In genomic region chr15:78778077-78778870, GRCm38 (mm10) we compare ENCODE assay signal across 9 mouse cellular contexts. TPM values are rescaled to one million over a fixed set of nuclear protein-coding genes. Genes with fewer than 3 reads are reported as not detected.
A peak's percentile ranks its signal among the peaks of the same experiment; 100 is the strongest.
DNase-seq lines count a peak whose midpoint lies in the region; ATAC-seq lines count a peak whose summit lies in the region.
"Had no signal": no experiment of that assay in that cellular context is flagged by ENCODE, and none has a peak within 500 bp of the region (broad histone marks: within the 10 kb centered on the region; RNA-seq: fewer than 3 reads in every experiment).

No protein-coding gene starts in this region.

- peak; percentile 58 for DNase-seq in A20 (ENCODE audit: low read depth, low spot score)
- peak; percentile 87 for DNase-seq in adrenal gland, postnatal 25 days
- DNase-seq in embryonic facial prominence, embryonic 11.5 days (ENCODE audit: low spot score): peak; percentile 91
- peak; percentile 96 for DNase-seq in heart, adult 8-10 months (ENCODE audit: low spot score)
- DNase-seq in naive thymus-derived CD4-positive, alpha-beta T cell, adult 2 months (ENCODE audit: low read depth): peak; percentile 84

- no peaks in the 10 kb centered on the region for H3K9me3 ChIP-seq in embryonic facial prominence, embryonic 11.5 days (replicated peaks; ENCODE audit: control insufficient read depth, low read length)
- no peaks in the 10 kb centered on the region; the same call in 1 of the 2 replicates for H3K9me3 ChIP-seq in kidney, embryonic 15.5 days (replicated peaks)
- no peaks in the 10 kb centered on the region for H3K9me3 ChIP-seq in limb, embryonic 15.5 days
- H3K9me3 ChIP-seq in stomach, embryonic 14.5 days (ENCODE audit: control insufficient read depth, low read depth, low read length): no peaks in the 10 kb centered on the region
- H3K9me3 ChIP-seq: embryonic facial prominence, embryonic 13.5 days had no signal

- H3K27ac ChIP-seq in embryonic facial prominence, embryonic 11.5 days (replicated peaks; ENCODE audit: low read depth, low read length): no peak overlapping the region
- H3K27ac ChIP-seq in kidney, embryonic 15.5 days: peak overlapping the region; percentile 58
- no peak overlapping the region for H3K27ac ChIP-seq in limb, embryonic 15.5 days
- no peak overlapping the region for H3K27ac ChIP-seq in stomach, embryonic 14.5 days (ENCODE audit: low read length)
- H3K27ac ChIP-seq: embryonic facial prominence, embryonic 13.5 days had no signal

- H3K4me2 ChIP-seq in embryonic facial prominence, embryonic 11.5 days (ENCODE audit: low read depth, low read length): no peak overlapping the region
- H3K4me2 ChIP-seq in kidney, embryonic 15.5 days: no peak overlapping the region
- no peak overlapping the region for H3K4me2 ChIP-seq in limb, embryonic 15.5 days
- H3K4me2 ChIP-seq in stomach, embryonic 14.5 days (replicated peaks; ENCODE audit: low read depth, low read length): no peak overlapping the region
- H3K4me2 ChIP-seq: embryonic facial prominence, embryonic 13.5 days had no signal

- no peaks in the 10 kb centered on the region for H3K36me3 ChIP-seq in embryonic facial prominence, embryonic 11.5 days (replicated peaks; ENCODE audit: control insufficient read depth, insufficient read depth, low read depth, low read length)
- peaks cover 34% of the 10 kb centered on the region for H3K36me3 ChIP-seq in kidney, embryonic 15.5 days
- H3K36me3 ChIP-seq in limb, embryonic 15.5 days: no peaks in the 10 kb centered on the region
- H3K36me3 ChIP-seq in stomach, embryonic 14.5 days (ENCODE audit: control insufficient read depth, insufficient read depth, low read length): peaks cover 3% of the 10 kb centered on the region; the same call in 1 of the 2 replicates
- H3K36me3 ChIP-seq: embryonic facial prominence, embryonic 13.5 days had no signal

- no peak overlapping the region for H3K4me3 ChIP-seq in embryonic facial prominence, embryonic 11.5 days (ENCODE audit: low read depth, low read length)
- H3K4me3 ChIP-seq in kidney, embryonic 15.5 days (replicated peaks): no peak overlapping the region
- no peak overlapping the region for H3K4me3 ChIP-seq in limb, embryonic 15.5 days
- H3K4me3 ChIP-seq in stomach, embryonic 14.5 days (ENCODE audit: low read depth, low read length): no peak overlapping the region
- H3K4me3 ChIP-seq: embryonic facial prominence, embryonic 13.5 days had no signal

- no peak for ATAC-seq in embryonic facial prominence, embryonic 11.5 days (replicated peaks; ENCODE audit: insufficient number of reproducible peaks, low FRiP score, low TSS enrichment, low read depth)
- ATAC-seq in kidney, embryonic 15.5 days (replicated peaks; ENCODE audit: low FRiP score): no peak; the same call in 1 of the 2 replicates
- no peak for ATAC-seq in limb, embryonic 15.5 days (ENCODE audit: insufficient number of reproducible peaks, low FRiP score, low TSS enrichment, low read depth)
- ATAC-seq in stomach, embryonic 14.5 days (ENCODE audit: insufficient number of reproducible peaks, insufficient read depth, low FRiP score, low read depth): peak; percentile 40; the same call in 1 of the 2 replicates

- H3K9ac ChIP-seq in embryonic facial prominence, embryonic 11.5 days (replicated peaks; ENCODE audit: low read length): no peak overlapping the region
- H3K9ac ChIP-seq in kidney, embryonic 15.5 days: 0 out of 2 replicates have a peak overlapping the region, but pooled peaks have one; percentile 21
- 0 out of 2 replicates have a peak overlapping the region, but pooled peaks have one; percentile 11 for H3K9ac ChIP-seq in limb, embryonic 15.5 days
- no peak overlapping the region for H3K9ac ChIP-seq in stomach, embryonic 14.5 days (replicated peaks; ENCODE audit: low read depth, low read length)
- H3K9ac ChIP-seq: embryonic facial prominence, embryonic 13.5 days had no signal

- peaks cover 4% of the 10 kb centered on the region; the same call in 1 of the 2 replicates for H3K4me1 ChIP-seq in embryonic facial prominence, embryonic 11.5 days (ENCODE audit: control insufficient read depth, insufficient read depth, low read length)
- peaks cover 17% of the 10 kb centered on the region for H3K4me1 ChIP-seq in kidney, embryonic 15.5 days
- H3K4me1 ChIP-seq in limb, embryonic 15.5 days: peaks cover 7% of the 10 kb centered on the region
- H3K4me1 ChIP-seq in stomach, embryonic 14.5 days (ENCODE audit: control insufficient read depth, insufficient read depth, low read length): peaks cover 5% of the 10 kb centered on the region; the same call in 1 of the 2 replicates

- 46% methylated on average over 13 of the region's 15 CpGs for whole genome bisulfite sequencing in embryonic facial prominence, embryonic 11.5 days
- WGBS in kidney, embryonic 15.5 days: 55% methylated on average over 14 of the region's 15 CpGs
- WGBS in limb, embryonic 15.5 days: 58% methylated on average over 14 of the region's 15 CpGs
- 53% methylated on average over 15 of the region's 15 CpGs for WGBS in stomach, embryonic 14.5 days

- no peaks in the 10 kb centered on the region for H3K27me3 ChIP-seq in embryonic facial prominence, embryonic 11.5 days (ENCODE audit: control insufficient read depth, insufficient read depth, low read length)
- H3K27me3 ChIP-seq in kidney, embryonic 15.5 days: no peaks in the 10 kb centered on the region
- peaks cover 4% of the 10 kb centered on the region; the same call in 1 of the 2 replicates for H3K27me3 ChIP-seq in limb, embryonic 15.5 days
- H3K27me3 ChIP-seq in stomach, embryonic 14.5 days (ENCODE audit: control insufficient read depth, insufficient read depth, low read length): no peaks in the 10 kb centered on the region

RNA-seq across cellular contexts. Expression of gene Mfng, which starts 5.0 kb away (rescaled TPM):
- total RNA-seq in adrenal gland, postnatal 25 days (2021): 11.9 and 14.5 TPM in 2 replicates
- 15.9 and 19.1 TPM in 2 replicates for polyA plus RNA-seq in embryonic facial prominence, embryonic 11.5 days (2014; fragmentation: Nextera tagmentation; extraction: Ambion mirVana)
- total RNA-seq in heart, adult 8-10 months (2022): 10 to 100 TPM in 1 of 4 experiments, 1 to 10 TPM in 3; 7.5 to 11.4 (median 9.5) TPM
- 25.4 and 25.6 TPM in 2 replicates for polyA plus RNA-seq in kidney, embryonic 15.5 days (2015; fragmentation: Nextera tagmentation; extraction: Ambion mirVana)
- polyA plus RNA-seq in limb, embryonic 15.5 days (2015; fragmentation: Nextera tagmentation; extraction: Ambion mirVana): 15.1 and 16.3 TPM in 2 replicates
- 15.7 and 16.9 TPM in 2 replicates for polyA plus RNA-seq in stomach, embryonic 14.5 days (2014; fragmentation: Nextera tagmentation; extraction: Ambion mirVana)

RNA-seq across cellular contexts. Expression of gene Card10, which starts 24.6 kb away (rescaled TPM):
- total RNA-seq in adrenal gland, postnatal 25 days (2021): 6.5 and 7.0 TPM in 2 replicates
- 1.8 and 2.6 TPM in 2 replicates for polyA plus RNA-seq in embryonic facial prominence, embryonic 11.5 days (2014; fragmentation: Nextera tagmentation; extraction: Ambion mirVana)
- 10 to 100 TPM; 14.3 to 16.1 (median 15.2) TPM for total RNA-seq in heart, adult 8-10 months (2022)
- polyA plus RNA-seq in kidney, embryonic 15.5 days (2015; fragmentation: Nextera tagmentation; extraction: Ambion mirVana): 9.1 and 9.5 TPM in 2 replicates
- 3.4 and 3.8 TPM in 2 replicates for polyA plus RNA-seq in limb, embryonic 15.5 days (2015; fragmentation: Nextera tagmentation; extraction: Ambion mirVana)
- 6.5 and 7.6 TPM in 2 replicates for polyA plus RNA-seq in stomach, embryonic 14.5 days (2014; fragmentation: Nextera tagmentation; extraction: Ambion mirVana)

RNA-seq across cellular contexts. Expression of gene Elfn2, which starts 59.7 kb away (rescaled TPM):
- 2.4 and 7.8 TPM in 2 replicates for total RNA-seq in adrenal gland, postnatal 25 days (2021)
- 0.28 TPM in 1 of 2 replicates, not detected in the other for polyA plus RNA-seq in embryonic facial prominence, embryonic 11.5 days (2014; fragmentation: Nextera tagmentation; extraction: Ambion mirVana)
- 1 to 10 TPM; 1.9 to 4.4 (median 2.5) TPM for total RNA-seq in heart, adult 8-10 months (2022)
- polyA plus RNA-seq in kidney, embryonic 15.5 days (2015; fragmentation: Nextera tagmentation; extraction: Ambion mirVana): 0.04 TPM in 1 of 2 replicates, not detected in the other
- 0.05 and 0.22 TPM in 2 replicates for polyA plus RNA-seq in limb, embryonic 15.5 days (2015; fragmentation: Nextera tagmentation; extraction: Ambion mirVana)
- 0.10 TPM in 1 of 2 replicates, not detected in the other for polyA plus RNA-seq in stomach, embryonic 14.5 days (2014; fragmentation: Nextera tagmentation; extraction: Ambion mirVana)

Comparison
In these comparisons a context has a peak if more than half of its experiments do, and no peak if none do; other contexts are left out.
1. H3K9ac ChIP-seq: peak in kidney, embryonic 15.5 days (single experiment) and limb, embryonic 15.5 days (single experiment); none in embryonic facial prominence, embryonic 11.5 days (single experiment) and stomach, embryonic 14.5 days (single experiment).
2. Peak in every context shown above with its lines, with median percentiles within 50 percentile points of each other: DNase-seq.